Mouse (Mus musculus): ENCODE data around the gene Evi2. TPM values are rescaled to one million over a fixed set of nuclear protein-coding genes. Genes with fewer than 3 reads are reported as not detected.

Gene Evi2
- polyA plus RNA-seq, 1 experiment from 2014 or later = 1.1 TPM

GRCm38 (mm10) chr11:79484721-79485120 lies 45.7 kb downstream of the Evi2 start:
- H3K27me3 ChIP-seq = no peaks in the 10 kb centered on the region
- H3K4me1 ChIP-seq (replicated peaks) = no peaks in the 10 kb centered on the region
- H3K36me3 ChIP-seq = peaks cover 22% of the 10 kb centered on the region
- H3K4me3 ChIP-seq (replicated peaks) = no peak overlapping the region
- no peak for ATAC-seq
- no peak overlapping the region for H3K4me2 ChIP-seq (replicated peaks)
- H3K27ac ChIP-seq = no peak overlapping the region
- no peaks in the 10 kb centered on the region for H3K9me3 ChIP-seq
- H3K9ac ChIP-seq (replicated peaks) = no peak overlapping the region

- Histone ChIP-seq H3K36me3 (peaks cover 24% of the 10 kb centered on the region), H3K9ac (replicated peaks) (no peak overlapping the region), H3K9me3 (no peaks in the 10 kb centered on the region), H3K27ac (no peak overlapping the region), H3K4me2 (replicated peaks) (no peak overlapping the region), H3K27me3 (no peaks in the 10 kb centered on the region), H3K4me1 (replicated peaks) (no peaks in the 10 kb centered on the region), H3K4me3 (replicated peaks) (no peak overlapping the region)
- ATAC-seq = no peak
- WGBS = 89% methylated on average over 7 of the region's 7 CpGs
Observed at GRCm38 (mm10) chr11:79483876-79484528, 46.4 kb downstream of the Evi2 start.

GRCm38 (mm10) chr11:79483392-79483791 lies 47.0 kb downstream of the Evi2 start:
- no peak overlapping the region for H3K4me2 ChIP-seq (replicated peaks)
- no peak for ATAC-seq
- H3K9me3 ChIP-seq = no peaks in the 10 kb centered on the region
- no peak overlapping the region for H3K4me3 ChIP-seq (replicated peaks)
- peaks cover 25% of the 10 kb centered on the region for H3K36me3 ChIP-seq
- no peaks in the 10 kb centered on the region for H3K27me3 ChIP-seq
- H3K27ac ChIP-seq = no peak overlapping the region
- no peaks in the 10 kb centered on the region for H3K4me1 ChIP-seq (replicated peaks)
- H3K9ac ChIP-seq (replicated peaks) = no peak overlapping the region
- 92% methylated on average over 6 of the region's 6 CpGs for WGBS

GRCm38 (mm10) chr11:79468097-79468496 lies 62.3 kb downstream of the Evi2 start:
- Histone ChIP-seq H3K27ac (no peak overlapping the region), H3K9ac (replicated peaks) (no peak overlapping the region), H3K27me3 (no peaks in the 10 kb centered on the region), H3K4me1 (replicated peaks) (no peaks in the 10 kb centered on the region), H3K36me3 (peaks cover 48% of the 10 kb centered on the region), H3K4me3 (replicated peaks) (no peak overlapping the region), H3K9me3 (no peaks in the 10 kb centered on the region), H3K4me2 (replicated peaks) (no peak overlapping the region)
- no peak for ATAC-seq
- 89% methylated on average over 1 of the region's 1 CpGs for WGBS

Other genes with a start within 250 kb of the Evi2 start
- gene Gm9964, start 233.7 kb downstream of the Evi2 start, polyA plus RNA-seq (2015; fragmentation: Nextera tagmentation; extraction: Ambion mirVana) = not detected in 2 replicates
- 7.2 and 8.0 TPM in 2 replicates for gene Nf1, start 190.9 kb downstream of the Evi2 start, polyA plus RNA-seq (2015; fragmentation: Nextera tagmentation; extraction: Ambion mirVana)
- 2.6 and 3.3 TPM in 2 replicates for gene Omg, start 26.5 kb downstream of the Evi2 start, polyA plus RNA-seq (2015; fragmentation: Nextera tagmentation; extraction: Ambion mirVana)
- gene Evi2b, start 6.8 kb downstream of the Evi2 start, polyA plus RNA-seq (2015; fragmentation: Nextera tagmentation; extraction: Ambion mirVana) = 0.19 TPM in 1 of 2 replicates, not detected in the other
- 2.1 and 3.1 TPM in 2 replicates for gene Evi2a, start within 50 bp of the Evi2 start, polyA plus RNA-seq (2015; fragmentation: Nextera tagmentation; extraction: Ambion mirVana)
- 21.8 and 22.2 TPM in 2 replicates for gene Rab11fip4, start 60.6 kb upstream of the Evi2 start, polyA plus RNA-seq (2015; fragmentation: Nextera tagmentation; extraction: Ambion mirVana)